Mouse (Mus musculus): ENCODE measurements at regions not wholly inside any gene's neighbourhood (a gene's known extent, or its start where the extent isn't known, plus 50 kb on each side); places are given as distances from the start of the nearest gene placed in this dataset.

DNA sequence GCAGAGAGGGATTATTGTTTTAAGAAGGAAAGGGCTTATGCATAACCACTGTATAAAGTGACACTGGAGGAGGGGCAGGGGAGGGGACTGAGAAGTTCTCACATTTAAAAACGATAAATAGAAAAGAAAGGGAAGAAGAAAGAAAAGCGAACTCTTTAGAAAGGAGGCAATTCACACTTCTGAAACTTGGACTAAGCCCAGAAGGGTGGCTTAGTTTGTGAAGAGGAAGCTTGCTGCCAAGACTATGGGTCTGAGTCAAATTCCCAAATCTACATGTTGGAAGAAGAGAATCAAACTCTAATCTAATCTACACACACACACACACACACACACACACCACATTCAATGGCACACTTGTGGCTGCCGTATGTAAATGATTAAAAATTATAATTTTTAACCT, 50.3 kb upstream of the Ctnnd2 start:
- H3K4me1 ChIP-seq (ENCODE audit: control insufficient read depth, insufficient read depth, low read length) = no peaks in the 10 kb centered on the region
- no peak overlapping the region for H3K27ac ChIP-seq (replicated peaks; ENCODE audit: low read depth, low read length)
- no peak overlapping the region for H3K4me2 ChIP-seq (ENCODE audit: low read depth, low read length)
- WGBS = 75% methylated on average over 3 of the region's 3 CpGs
- no peak overlapping the region for H3K9ac ChIP-seq (replicated peaks; ENCODE audit: low read length)
- DNase-seq (ENCODE audit: low spot score) = no peak
- no peak for ATAC-seq (replicated peaks; ENCODE audit: insufficient number of reproducible peaks, low FRiP score, low TSS enrichment, low read depth)
- H3K4me3 ChIP-seq (ENCODE audit: low read depth, low read length) = no peak overlapping the region
- no peaks in the 10 kb centered on the region for H3K36me3 ChIP-seq (replicated peaks; ENCODE audit: control insufficient read depth, insufficient read depth, low read depth, low read length)
- H3K9me3 ChIP-seq (replicated peaks; ENCODE audit: control insufficient read depth, low read length) = no peaks in the 10 kb centered on the region
- H3K27me3 ChIP-seq (ENCODE audit: control insufficient read depth, insufficient read depth, low read length) = no peaks in the 10 kb centered on the region

Measured in embryonic facial prominence, embryonic 11.5 days (tissue).